Mouse (Mus musculus): ENCODE measurements around the gene Actr3b. TPM values are rescaled to one million over a fixed set of nuclear protein-coding genes. Genes with fewer than 3 reads are reported as not detected.
A peak's percentile ranks its signal among the peaks of the same experiment; 100 is the strongest.
"Not testable (repeated sequence)": the region's sequence is repeated elsewhere in the genome, so short reads cannot be mapped to it uniquely, and the experiment has no call there.

Actr3b gene
- polyA plus RNA-seq, 1 experiment, result not detected

- WGBS, result 60% methylated on average over 8 of the region's 8 CpGs
- H3K4me3 ChIP-seq (ENCODE audit: insufficient read depth, low read depth, low read length), result no peak overlapping the region
- peaks cover 9% of the 10 kb centered on the region for H3K4me1 ChIP-seq (ENCODE audit: control insufficient read depth, insufficient read depth, low read length)
- TF ChIP-seq CTCF (IDR thresholded peaks at IDR 0.05; ENCODE audit: insufficient read depth, low read depth, low read length) (no peak), POLR2A (IDR thresholded peaks at IDR 0.05; ENCODE audit: insufficient read depth, low read depth, low read length) (no peak)
- no peak overlapping the region for H3K27ac ChIP-seq (ENCODE audit: insufficient read depth, low read depth, low read length)
Observed at GRCm38 (mm10) chr5:25869880-25870279, 110.1 kb downstream of the Actr3b start.

- 68% methylated on average over 3 of the region's 3 CpGs for WGBS
- peaks cover 9% of the 10 kb centered on the region for H3K4me1 ChIP-seq (ENCODE audit: control insufficient read depth, insufficient read depth, low read length)
- TF ChIP-seq CTCF (IDR thresholded peaks at IDR 0.05; ENCODE audit: insufficient read depth, low read depth, low read length) (no peak), POLR2A (IDR thresholded peaks at IDR 0.05; ENCODE audit: insufficient read depth, low read depth, low read length) (no peak)
Observed at GRCm38 (mm10) chr5:25870632-25871031, 110.8 kb downstream of the Actr3b start.

GRCm38 (mm10) chr5:25871342-25872023 lies 111.7 kb downstream of the Actr3b start:
- no peak overlapping the region for H3K27ac ChIP-seq (ENCODE audit: insufficient read depth, low read depth, low read length)
- H3K4me3 ChIP-seq (ENCODE audit: insufficient read depth, low read depth, low read length), result no peak overlapping the region
- 78% methylated on average over 12 of the region's 12 CpGs for WGBS
- peaks cover 9% of the 10 kb centered on the region for H3K4me1 ChIP-seq (ENCODE audit: control insufficient read depth, insufficient read depth, low read length)
- TF ChIP-seq CTCF (IDR thresholded peaks at IDR 0.05; ENCODE audit: insufficient read depth, low read depth, low read length) (no peak), POLR2A (IDR thresholded peaks at IDR 0.05; ENCODE audit: insufficient read depth, low read depth, low read length) (no peak)

More at GRCm38 (mm10) chr5:25870632-25871031, 110.8 kb downstream of the Actr3b start:
- Histone ChIP-seq H3K4me3 (ENCODE audit: insufficient read depth, low read depth, low read length) (no peak overlapping the region), H3K27ac (ENCODE audit: insufficient read depth, low read depth, low read length) (no peak overlapping the region)

- Histone ChIP-seq H3K4me3 (ENCODE audit: insufficient read depth, low read depth, low read length) (no peak overlapping the region), H3K4me1 (ENCODE audit: control insufficient read depth, insufficient read depth, low read length) (peaks cover 9% of the 10 kb centered on the region), H3K27ac (ENCODE audit: insufficient read depth, low read depth, low read length) (no peak overlapping the region)
- TF ChIP-seq CTCF (IDR thresholded peaks at IDR 0.05; ENCODE audit: insufficient read depth, low read depth, low read length), result 0 out of 2 replicates have a peak, but pooled peaks have one; percentile 21
- TF ChIP-seq POLR2A (IDR thresholded peaks at IDR 0.05; ENCODE audit: insufficient read depth, low read depth, low read length), result no peak
- 79% methylated on average over 2 of the region's 2 CpGs for WGBS
Observed at GRCm38 (mm10) chr5:25873046-25873445, 113.2 kb downstream of the Actr3b start.

GRCm38 (mm10) chr5:25875927-25876326 lies 116.1 kb downstream of the Actr3b start:
- not testable (repeated sequence) for H3K4me3 ChIP-seq (ENCODE audit: insufficient read depth, low read depth, low read length); H3K4me1 ChIP-seq (ENCODE audit: control insufficient read depth, insufficient read depth, low read length); H3K27ac ChIP-seq (ENCODE audit: insufficient read depth, low read depth, low read length)

- TF ChIP-seq POLR2A (IDR thresholded peaks at IDR 0.05; ENCODE audit: insufficient read depth, low read depth, low read length) (no peak), CTCF (IDR thresholded peaks at IDR 0.05; ENCODE audit: insufficient read depth, low read depth, low read length) (no peak)
- Histone ChIP-seq H3K4me3 (ENCODE audit: insufficient read depth, low read depth, low read length) (no peak overlapping the region), H3K4me1 (ENCODE audit: control insufficient read depth, insufficient read depth, low read length) (no peaks in the 10 kb centered on the region), H3K27ac (ENCODE audit: insufficient read depth, low read depth, low read length) (no peak overlapping the region)
- 66% methylated on average over 5 of the region's 5 CpGs for WGBS
Observed at GRCm38 (mm10) chr5:25877281-25877680, 117.5 kb downstream of the Actr3b start.

- 88% methylated on average over 3 of the region's 3 CpGs for whole genome bisulfite sequencing
- no peaks in the 10 kb centered on the region for H3K4me1 ChIP-seq (ENCODE audit: control insufficient read depth, insufficient read depth, low read length)
- no peak overlapping the region for H3K27ac ChIP-seq (ENCODE audit: insufficient read depth, low read depth, low read length)
- TF ChIP-seq CTCF (IDR thresholded peaks at IDR 0.05; ENCODE audit: insufficient read depth, low read depth, low read length), result no peak
- TF ChIP-seq POLR2A (IDR thresholded peaks at IDR 0.05; ENCODE audit: insufficient read depth, low read depth, low read length), result no peak
- H3K4me3 ChIP-seq (ENCODE audit: insufficient read depth, low read depth, low read length), result no peak overlapping the region
Observed at GRCm38 (mm10) chr5:25877996-25878395, 118.2 kb downstream of the Actr3b start.

GRCm38 (mm10) chr5:25886708-25887107 lies 126.9 kb downstream of the Actr3b start:
- WGBS, result 90% methylated on average over 3 of the region's 3 CpGs
- no peak overlapping the region for H3K27ac ChIP-seq (ENCODE audit: insufficient read depth, low read depth, low read length)
- TF ChIP-seq CTCF (IDR thresholded peaks at IDR 0.05; ENCODE audit: insufficient read depth, low read depth, low read length) (no peak), POLR2A (IDR thresholded peaks at IDR 0.05; ENCODE audit: insufficient read depth, low read depth, low read length) (no peak)
- no peak overlapping the region for H3K4me3 ChIP-seq (ENCODE audit: insufficient read depth, low read depth, low read length)
- H3K4me1 ChIP-seq (ENCODE audit: control insufficient read depth, insufficient read depth, low read length), result no peaks in the 10 kb centered on the region

GRCm38 (mm10) chr5:25889746-25890382 lies 130.1 kb downstream of the Actr3b start:
- Histone ChIP-seq H3K4me1 (ENCODE audit: control insufficient read depth, insufficient read depth, low read length) (no peaks in the 10 kb centered on the region), H3K4me3 (ENCODE audit: insufficient read depth, low read depth, low read length) (no peak overlapping the region), H3K27ac (ENCODE audit: insufficient read depth, low read depth, low read length) (no peak overlapping the region)
- TF ChIP-seq CTCF (IDR thresholded peaks at IDR 0.05; ENCODE audit: insufficient read depth, low read depth, low read length), result no peak
- no peak for TF ChIP-seq POLR2A (IDR thresholded peaks at IDR 0.05; ENCODE audit: insufficient read depth, low read depth, low read length)
- WGBS, result 41% methylated on average over 3 of the region's 3 CpGs
